Mouse (Mus musculus): Measurements from ENCODE around the gene Tmem11. TPM values are rescaled to one million over a fixed set of nuclear protein-coding genes. Genes with fewer than 3 reads are reported as not detected.

Tmem11 gene
- 7.2 TPM for polyA plus RNA-seq (2014; fragmentation: Illumina TruSeq; extraction: RNeasy Lipid Tissue Mini Kit (QIAGEN cat#74804); ENCODE audit: low replicate concordance)

DNA sequence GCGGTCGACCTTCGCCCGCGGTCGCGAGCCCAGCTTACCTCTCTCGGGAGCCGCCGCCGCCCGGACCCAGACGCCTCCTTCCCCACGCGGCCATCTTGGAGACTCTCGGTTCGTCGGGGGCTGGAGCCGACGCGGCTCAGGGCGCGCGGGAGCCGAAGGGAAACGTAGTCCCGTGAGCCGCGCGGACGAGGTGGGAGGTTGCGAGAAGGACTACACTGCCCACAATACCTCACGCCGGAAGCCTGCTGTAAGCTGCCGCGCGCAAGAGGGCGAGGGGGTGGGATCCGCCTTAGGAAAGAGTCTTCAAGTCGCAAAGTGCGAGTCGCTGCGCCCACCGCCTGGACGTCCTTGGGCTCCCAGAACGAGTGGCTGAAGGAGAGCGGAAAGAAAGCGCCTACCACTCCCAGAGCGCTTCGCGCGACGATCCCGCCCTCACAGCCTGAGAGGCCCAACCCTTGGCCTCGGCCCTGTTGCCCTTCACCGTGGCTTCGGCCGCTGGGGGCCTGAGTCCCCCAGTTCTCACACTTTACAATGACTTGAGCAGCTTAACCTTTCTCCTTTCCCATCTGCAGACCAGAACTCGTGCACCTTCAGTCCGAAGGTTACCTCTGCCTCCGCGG is at the start of gene Tmem11:
TSS of gene Tmem11 (minus strand) at position 598 of the 620 bp plus-strand sequence.

DNA sequence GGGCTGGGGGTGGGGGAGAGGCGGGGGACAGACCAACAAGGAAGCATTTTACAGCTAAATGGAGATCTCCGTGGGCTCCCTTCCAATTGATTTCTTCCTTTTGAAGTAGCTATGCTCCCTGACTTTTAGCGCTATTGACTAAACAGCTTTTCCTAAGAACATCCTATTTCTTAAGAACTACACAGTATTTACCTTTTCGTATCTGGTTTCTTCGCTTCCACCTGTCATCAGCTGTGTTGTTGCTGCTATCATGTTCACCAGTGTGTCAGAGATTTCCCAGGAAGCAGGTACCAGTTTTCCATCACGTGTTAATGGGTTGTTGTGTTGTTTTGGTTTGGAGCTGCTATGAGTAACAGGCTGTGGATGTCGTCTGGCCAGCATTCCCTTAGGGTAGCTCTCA is 35.4 kb upstream of the Tmem11 start, which contains the start of gene Natd1:
TSS of gene Natd1 (minus strand) at position 260 of the 400 bp plus-strand sequence.

DNA sequence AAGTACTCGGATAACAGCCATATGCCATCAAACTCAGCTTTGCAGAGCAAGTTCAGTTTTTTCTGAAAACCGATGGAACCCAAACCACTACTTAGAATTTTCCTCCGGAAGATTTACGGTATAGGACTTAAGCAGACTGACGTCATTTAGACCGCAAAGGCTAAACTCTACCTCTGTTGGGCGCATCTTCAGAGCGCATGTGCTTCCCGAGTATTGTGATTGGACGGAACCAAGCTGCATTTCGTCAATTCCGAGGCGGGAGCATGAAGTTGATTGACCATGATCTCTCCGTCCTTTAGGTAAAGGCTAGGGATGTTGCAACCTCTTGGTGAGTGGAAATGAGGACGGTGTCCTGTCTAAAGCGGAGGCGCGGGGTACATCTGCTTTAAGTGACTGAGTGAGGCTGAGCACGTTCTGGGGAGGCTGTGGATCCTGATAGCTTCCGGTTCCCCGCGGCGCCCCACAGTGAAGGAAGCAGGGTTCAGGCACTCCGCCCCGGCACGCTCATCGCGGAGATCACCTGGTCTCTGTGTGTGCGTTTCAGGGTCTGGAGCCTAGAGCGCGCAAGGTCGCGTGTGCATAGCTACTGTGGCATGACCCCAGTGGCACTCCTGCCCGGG is 48.5 kb downstream of the Tmem11 start, which contains the start of gene Dhrs7b:
TSS of gene Dhrs7b (plus strand) at position 199 of the 620 bp plus-strand sequence.

Other genes with a start within 250 kb of the Tmem11 start
- gene Llgl1, start 179.5 kb downstream of the Tmem11 start, polyA plus RNA-seq (2014; fragmentation: Illumina TruSeq; extraction: RNeasy Lipid Tissue Mini Kit (QIAGEN cat#74804); ENCODE audit: low replicate concordance) = not detected
- gene Flii, start 152.0 kb downstream of the Tmem11 start, polyA plus RNA-seq (2014; fragmentation: Illumina TruSeq; extraction: RNeasy Lipid Tissue Mini Kit (QIAGEN cat#74804); ENCODE audit: low replicate concordance) = 3.9 TPM
- gene Mief2, start 150.9 kb downstream of the Tmem11 start, polyA plus RNA-seq (2014; fragmentation: Illumina TruSeq; extraction: RNeasy Lipid Tissue Mini Kit (QIAGEN cat#74804); ENCODE audit: low replicate concordance) = 0.15 TPM
- 2.4 TPM for gene Top3a, start 101.9 kb downstream of the Tmem11 start, polyA plus RNA-seq (2014; fragmentation: Illumina TruSeq; extraction: RNeasy Lipid Tissue Mini Kit (QIAGEN cat#74804); ENCODE audit: low replicate concordance)
- 7.8 TPM for gene Smcr8, start 101.7 kb downstream of the Tmem11 start, polyA plus RNA-seq (2014; fragmentation: Illumina TruSeq; extraction: RNeasy Lipid Tissue Mini Kit (QIAGEN cat#74804); ENCODE audit: low replicate concordance)
- gene Shmt1, start 67.6 kb downstream of the Tmem11 start, polyA plus RNA-seq (2014; fragmentation: Illumina TruSeq; extraction: RNeasy Lipid Tissue Mini Kit (QIAGEN cat#74804); ENCODE audit: low replicate concordance) = 16.9 TPM
- 3.8 TPM for gene Dhrs7b, start 48.6 kb downstream of the Tmem11 start, polyA plus RNA-seq (2014; fragmentation: Illumina TruSeq; extraction: RNeasy Lipid Tissue Mini Kit (QIAGEN cat#74804); ENCODE audit: low replicate concordance)
- 0.33 TPM for gene Natd1, start 35.5 kb upstream of the Tmem11 start, polyA plus RNA-seq (2014; fragmentation: Illumina TruSeq; extraction: RNeasy Lipid Tissue Mini Kit (QIAGEN cat#74804); ENCODE audit: low replicate concordance)
- gene Map2k3, start 52.8 kb upstream of the Tmem11 start, polyA plus RNA-seq (2014; fragmentation: Illumina TruSeq; extraction: RNeasy Lipid Tissue Mini Kit (QIAGEN cat#74804); ENCODE audit: low replicate concordance) = 9.4 TPM
- gene Kcnj12, start 143.3 kb upstream of the Tmem11 start, polyA plus RNA-seq (2014; fragmentation: Illumina TruSeq; extraction: RNeasy Lipid Tissue Mini Kit (QIAGEN cat#74804); ENCODE audit: low replicate concordance) = not detected
- gene Tnfrsf13b, start 247.5 kb upstream of the Tmem11 start, polyA plus RNA-seq (2014; fragmentation: Illumina TruSeq; extraction: RNeasy Lipid Tissue Mini Kit (QIAGEN cat#74804); ENCODE audit: low replicate concordance) = 4.5 TPM